Mouse (Mus musculus): Measurements from ENCODE around the gene March8. TPM values are rescaled to one million over a fixed set of nuclear protein-coding genes. Genes with fewer than 3 reads are reported as not detected.

The March8 gene
- total and polyA plus RNA-seq, 2 experiments from 2014 or later = 33.9 to 117 TPM

DNA sequence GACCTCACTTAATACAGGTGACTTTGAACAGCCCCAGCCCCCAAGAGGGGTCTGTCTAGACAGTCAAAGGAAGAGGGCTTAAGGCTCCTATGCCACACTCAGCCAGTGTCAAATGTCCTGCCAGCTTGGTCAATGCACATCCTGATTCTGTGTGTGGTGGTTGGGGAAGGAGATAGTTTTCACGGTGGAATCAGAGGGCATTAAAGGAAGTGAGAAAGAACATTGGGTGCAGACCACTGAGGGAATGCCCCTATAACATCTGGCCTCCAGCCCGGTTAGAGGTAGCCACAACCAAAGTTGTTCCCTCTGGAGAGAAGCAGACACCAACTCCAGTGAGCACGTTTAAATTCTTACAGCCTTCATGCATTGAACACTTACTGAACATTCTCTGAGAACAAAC, 89.7 kb downstream of the March8 start:
- ATAC-seq = no peak
- no peak for TF ChIP-seq CTCF (IDR thresholded peaks at IDR 0.05; ENCODE audit: low read depth)
- Histone ChIP-seq H3K4me2 (ENCODE audit: low read depth) (no peak overlapping the region), H3K9ac (no peak overlapping the region), H3K4me3 (ENCODE audit: low read depth, low read length) (no peak overlapping the region), H3K4me1 (ENCODE audit: insufficient read depth) (no peaks in the 10 kb centered on the region), H3K9me3 (ENCODE audit: low read length) (0 out of 2 replicates have a peak, but pooled peaks cover 7% of the 10 kb centered on the region), H3K27me3 (ENCODE audit: insufficient read depth, low read length) (no peaks in the 10 kb centered on the region), H3K27ac (ENCODE audit: low read depth, low read length) (no peak overlapping the region), H3K36me3 (ENCODE audit: insufficient read depth) (no peaks in the 10 kb centered on the region)
- DNase-seq = no peak
- WGBS = 90% methylated on average over 3 of the region's 3 CpGs

DNA sequence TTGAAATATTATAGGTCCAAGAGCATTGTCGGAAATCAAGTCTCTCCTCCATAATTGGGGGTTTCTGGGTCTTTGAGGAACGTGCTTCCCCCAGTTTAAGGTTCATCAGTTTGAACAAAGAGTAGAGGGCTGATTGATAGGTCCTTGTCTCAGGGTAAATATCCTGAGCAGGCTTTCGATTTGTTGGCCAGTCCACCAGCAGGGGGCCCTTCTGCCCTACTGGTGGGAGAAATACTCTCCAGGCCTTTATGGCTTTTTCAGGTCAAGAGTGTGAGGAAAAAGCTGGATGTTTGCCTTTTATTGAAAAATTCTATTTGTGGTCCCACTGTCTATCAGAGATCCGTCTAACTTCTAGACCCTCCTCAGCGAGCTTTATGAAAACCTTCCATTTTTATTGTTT, 90.5 kb downstream of the March8 start:
- Histone ChIP-seq H3K27me3 (ENCODE audit: insufficient read depth, low read length) (no peaks in the 10 kb centered on the region), H3K36me3 (ENCODE audit: insufficient read depth) (no peaks in the 10 kb centered on the region), H3K4me1 (ENCODE audit: insufficient read depth) (no peaks in the 10 kb centered on the region), H3K4me2 (ENCODE audit: low read depth) (no peak overlapping the region), H3K4me3 (ENCODE audit: low read depth, low read length) (no peak overlapping the region), H3K9ac (no peak overlapping the region), H3K9me3 (ENCODE audit: low read length) (0 out of 2 replicates have a peak, but pooled peaks cover 7% of the 10 kb centered on the region), H3K27ac (ENCODE audit: low read depth, low read length) (no peak overlapping the region)
- no peak for TF ChIP-seq CTCF (IDR thresholded peaks at IDR 0.05; ENCODE audit: low read depth)
- ATAC-seq = no peak
- DNase-seq = no peak
- WGBS = 68% methylated on average over 5 of the region's 5 CpGs

DNA sequence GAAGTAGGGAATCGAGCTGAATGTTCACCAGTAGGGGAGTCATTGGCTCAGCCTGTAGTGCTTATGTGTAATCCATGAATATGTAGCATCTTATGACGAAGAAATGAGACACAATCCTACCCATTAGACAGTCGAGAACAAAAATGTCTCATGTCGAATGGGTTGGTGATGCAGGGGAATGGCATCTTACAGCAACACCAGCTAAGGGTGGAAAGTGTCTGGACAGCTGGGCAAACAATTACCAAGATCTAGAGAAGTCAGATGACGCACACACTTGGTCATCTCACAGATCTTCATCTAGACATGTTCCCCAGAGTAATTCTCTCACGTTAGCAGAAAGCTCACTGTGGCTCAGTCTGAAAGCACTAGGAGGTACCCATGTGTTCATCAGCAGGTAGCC, 101.0 kb downstream of the March8 start:
- Histone ChIP-seq H3K4me3 (ENCODE audit: low read depth, low read length) (no peak overlapping the region), H3K4me1 (ENCODE audit: insufficient read depth) (no peaks in the 10 kb centered on the region), H3K27ac (ENCODE audit: low read depth, low read length) (no peak overlapping the region), H3K27me3 (ENCODE audit: insufficient read depth, low read length) (no peaks in the 10 kb centered on the region), H3K9ac (no peak overlapping the region), H3K9me3 (ENCODE audit: low read length) (no peaks in the 10 kb centered on the region), H3K36me3 (ENCODE audit: insufficient read depth) (no peaks in the 10 kb centered on the region), H3K4me2 (ENCODE audit: low read depth) (no peak overlapping the region)
- ATAC-seq (no peak), DNase-seq (no peak)
- WGBS = 81% methylated on average over 6 of the region's 6 CpGs
- no peak for TF ChIP-seq CTCF (IDR thresholded peaks at IDR 0.05; ENCODE audit: low read depth)

DNA sequence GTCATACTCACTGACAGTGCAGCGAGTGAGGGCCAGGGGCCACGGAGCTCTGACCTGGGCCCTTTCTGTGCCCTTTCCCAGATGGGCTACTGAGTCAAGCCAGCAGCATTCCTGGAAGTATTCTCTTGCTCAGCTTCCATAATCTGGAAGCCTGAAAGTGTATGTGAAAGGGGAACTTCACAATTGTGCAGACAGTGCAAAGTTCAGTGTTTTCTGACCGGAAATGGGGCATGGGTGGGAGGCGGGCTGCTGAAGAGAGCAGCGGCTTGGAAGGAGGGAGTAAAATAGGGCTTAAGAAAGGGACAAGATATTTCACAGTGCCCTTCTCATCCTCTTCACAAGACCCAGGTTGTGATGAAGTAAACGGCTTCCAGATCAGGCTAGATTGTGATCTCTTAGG, 101.7 kb downstream of the March8 start:
- no peaks in the 10 kb centered on the region for H3K4me1 ChIP-seq (ENCODE audit: insufficient read depth)
- no peak overlapping the region for H3K27ac ChIP-seq (ENCODE audit: low read depth, low read length)
- H3K27me3 ChIP-seq (ENCODE audit: insufficient read depth, low read length) = no peaks in the 10 kb centered on the region
- H3K36me3 ChIP-seq (ENCODE audit: insufficient read depth) = no peaks in the 10 kb centered on the region
- 91% methylated on average over 6 of the region's 6 CpGs for WGBS
- DNase-seq (no peak), ATAC-seq (no peak)
- H3K4me3 ChIP-seq (ENCODE audit: low read depth, low read length) = no peak overlapping the region
- H3K9me3 ChIP-seq (ENCODE audit: low read length) = no peaks in the 10 kb centered on the region
- no peak overlapping the region for H3K4me2 ChIP-seq (ENCODE audit: low read depth)
- TF ChIP-seq CTCF (IDR thresholded peaks at IDR 0.05; ENCODE audit: low read depth) = no peak
- H3K9ac ChIP-seq = no peak overlapping the region

DNA sequence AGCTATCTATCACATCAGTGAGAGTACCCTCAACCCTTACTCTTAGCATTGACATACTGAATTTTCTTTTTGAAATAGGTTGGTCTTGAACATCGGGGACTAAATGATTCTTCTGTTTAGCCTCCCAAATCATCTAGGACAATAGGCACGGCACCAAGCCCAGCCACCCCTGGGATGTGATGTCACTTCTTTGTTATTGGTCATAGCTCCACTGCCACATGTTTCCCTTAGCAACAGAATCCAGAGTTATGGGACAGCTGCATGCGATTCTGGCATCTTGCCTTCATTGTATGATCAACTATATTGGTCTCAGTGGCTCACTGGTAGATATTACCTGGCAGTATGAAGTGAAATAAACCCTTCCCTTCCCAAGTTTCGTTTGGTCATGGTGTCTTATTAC, 102.6 kb downstream of the March8 start:
- H3K36me3 ChIP-seq (ENCODE audit: insufficient read depth) = no peaks in the 10 kb centered on the region
- H3K27me3 ChIP-seq (ENCODE audit: insufficient read depth, low read length) = no peaks in the 10 kb centered on the region
- H3K9me3 ChIP-seq (ENCODE audit: low read length) = no peaks in the 10 kb centered on the region
- H3K9ac ChIP-seq = no peak overlapping the region
- H3K27ac ChIP-seq (ENCODE audit: low read depth, low read length) = no peak overlapping the region
- 79% methylated on average over 4 of the region's 4 CpGs for WGBS
- TF ChIP-seq CTCF (IDR thresholded peaks at IDR 0.05; ENCODE audit: low read depth) = no peak
- H3K4me1 ChIP-seq (ENCODE audit: insufficient read depth) = no peaks in the 10 kb centered on the region
- no peak for ATAC-seq
- H3K4me3 ChIP-seq (ENCODE audit: low read depth, low read length) = no peak overlapping the region
- no peak for DNase-seq
- H3K4me2 ChIP-seq (ENCODE audit: low read depth) = no peak overlapping the region

DNA sequence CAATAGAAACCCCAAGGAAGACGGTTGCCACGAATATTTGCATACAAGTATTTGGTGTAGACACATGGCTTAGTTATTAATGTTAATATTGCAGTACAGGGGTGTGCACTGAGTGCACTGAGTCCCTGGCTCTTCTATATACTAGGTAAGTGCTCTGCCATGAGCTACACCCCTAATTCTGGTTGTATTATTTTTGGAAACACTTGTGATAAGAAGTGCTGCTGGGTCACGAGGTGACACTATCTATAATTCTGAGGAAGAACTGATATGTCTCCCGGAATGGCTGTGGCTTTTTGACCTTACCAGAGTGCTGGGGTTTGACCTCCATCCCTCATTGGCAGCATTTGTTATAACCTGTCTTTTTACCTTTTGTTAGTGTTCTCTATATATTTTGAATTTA, 103.0 kb downstream of the March8 start:
- H3K27ac ChIP-seq (ENCODE audit: low read depth, low read length) = no peak overlapping the region
- WGBS = 89% methylated on average over 4 of the region's 4 CpGs
- no peak overlapping the region for H3K9ac ChIP-seq
- DNase-seq = no peak
- no peak overlapping the region for H3K4me2 ChIP-seq (ENCODE audit: low read depth)
- H3K4me3 ChIP-seq (ENCODE audit: low read depth, low read length) = no peak overlapping the region
- H3K4me1 ChIP-seq (ENCODE audit: insufficient read depth) = no peaks in the 10 kb centered on the region
- no peaks in the 10 kb centered on the region for H3K9me3 ChIP-seq (ENCODE audit: low read length)
- TF ChIP-seq CTCF (IDR thresholded peaks at IDR 0.05; ENCODE audit: low read depth) = no peak
- ATAC-seq = no peak
- H3K27me3 ChIP-seq (ENCODE audit: insufficient read depth, low read length) = no peaks in the 10 kb centered on the region
- no peaks in the 10 kb centered on the region for H3K36me3 ChIP-seq (ENCODE audit: insufficient read depth)

DNA sequence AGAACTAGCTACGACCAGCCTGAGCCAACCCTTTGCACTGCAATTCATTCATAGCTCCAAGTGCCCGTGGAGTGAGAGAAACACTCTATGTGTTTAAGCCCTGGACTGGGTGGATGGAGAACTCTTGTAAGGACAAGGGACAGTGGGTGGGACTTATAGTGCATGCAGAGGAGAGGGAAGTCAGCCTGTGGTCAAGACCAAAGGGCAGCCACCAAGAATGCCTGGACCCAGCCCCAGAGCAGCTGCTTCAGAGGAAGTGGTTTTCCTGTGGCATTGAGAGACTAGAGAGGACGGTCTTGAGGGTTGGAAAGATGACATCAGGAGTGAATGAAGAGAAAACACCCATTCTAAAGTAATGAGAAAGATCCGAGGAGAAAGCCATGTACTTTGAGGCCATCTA, 118.0 kb downstream of the March8 start:
- ATAC-seq (no peak), DNase-seq (no peak)
- WGBS = 79% methylated on average over 4 of the region's 4 CpGs
- Histone ChIP-seq H3K36me3 (ENCODE audit: insufficient read depth) (no peaks in the 10 kb centered on the region), H3K9me3 (ENCODE audit: low read length) (no peaks in the 10 kb centered on the region), H3K4me2 (ENCODE audit: low read depth) (no peak overlapping the region), H3K27me3 (ENCODE audit: insufficient read depth, low read length) (peaks cover 10% of the 10 kb centered on the region), H3K9ac (no peak overlapping the region), H3K4me3 (ENCODE audit: low read depth, low read length) (no peak overlapping the region), H3K27ac (ENCODE audit: low read depth, low read length) (no peak overlapping the region), H3K4me1 (ENCODE audit: insufficient read depth) (no peaks in the 10 kb centered on the region)
- TF ChIP-seq CTCF (IDR thresholded peaks at IDR 0.05; ENCODE audit: low read depth) = no peak

DNA sequence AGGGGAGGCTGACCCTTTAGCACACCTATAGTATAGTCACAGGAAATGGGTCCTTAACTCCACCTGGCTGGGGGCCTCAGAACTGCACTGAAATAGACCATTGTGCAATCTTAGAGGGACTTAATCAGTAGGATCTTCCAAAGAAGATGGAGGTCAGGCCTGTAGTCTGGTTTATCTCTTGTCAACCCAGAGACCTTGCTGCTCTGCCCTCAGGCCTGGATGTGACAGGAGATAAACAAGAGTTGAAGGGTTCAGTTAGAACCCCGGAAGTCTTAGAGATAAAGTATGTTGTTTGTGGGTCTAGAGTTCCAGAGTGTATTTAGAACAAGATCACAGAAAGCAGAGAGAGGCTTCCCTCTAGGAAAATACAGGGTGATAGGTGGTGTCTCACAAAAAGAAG, 118.7 kb downstream of the March8 start:
- Histone ChIP-seq H3K27ac (ENCODE audit: low read depth, low read length) (no peak overlapping the region), H3K36me3 (ENCODE audit: insufficient read depth) (no peaks in the 10 kb centered on the region), H3K27me3 (ENCODE audit: insufficient read depth, low read length) (peaks cover 17% of the 10 kb centered on the region), H3K4me2 (ENCODE audit: low read depth) (no peak overlapping the region), H3K9ac (no peak overlapping the region), H3K4me3 (ENCODE audit: low read depth, low read length) (no peak overlapping the region), H3K4me1 (ENCODE audit: insufficient read depth) (no peaks in the 10 kb centered on the region), H3K9me3 (ENCODE audit: low read length) (no peaks in the 10 kb centered on the region)
- DNase-seq = no peak
- no peak for ATAC-seq
- WGBS = 90% methylated on average over 1 of the region's 1 CpGs
- no peak for TF ChIP-seq CTCF (IDR thresholded peaks at IDR 0.05; ENCODE audit: low read depth)

Measured in forebrain, postnatal 0 days (tissue).